Mouse (Mus musculus) adrenal gland, adult 8-10 months (tissue): ENCODE measurements around the gene Olfr867. TPM values are rescaled to one million over a fixed set of nuclear protein-coding genes. Genes with fewer than 3 reads are reported as not detected.

Source experiments
- DNase-seq: peaks from one replicate; pipeline ENCODE4 v3.0.0; 2022
- microRNA-seq, 2 experiments: library from miRNA; unstranded; fragments of <30 nt; microRNA quantifications; one replicate each; pipeline ENCODE4 v1.2.0; 2022
- total RNA-seq, 4 experiments: library from RNA; stranded (reverse); gene quantifications; 2 replicates each; pipeline ENCODE4 v1.2.4; 2022

Gene Olfr867
- not detected for total RNA-seq

GRCm38 (mm10) chr9:20057462-20057861 is at the start of gene Olfr867:
Gene Olfr867, minus strand, starts transcription at chr9:20057562.
- no peak for DNase-seq

DNA sequence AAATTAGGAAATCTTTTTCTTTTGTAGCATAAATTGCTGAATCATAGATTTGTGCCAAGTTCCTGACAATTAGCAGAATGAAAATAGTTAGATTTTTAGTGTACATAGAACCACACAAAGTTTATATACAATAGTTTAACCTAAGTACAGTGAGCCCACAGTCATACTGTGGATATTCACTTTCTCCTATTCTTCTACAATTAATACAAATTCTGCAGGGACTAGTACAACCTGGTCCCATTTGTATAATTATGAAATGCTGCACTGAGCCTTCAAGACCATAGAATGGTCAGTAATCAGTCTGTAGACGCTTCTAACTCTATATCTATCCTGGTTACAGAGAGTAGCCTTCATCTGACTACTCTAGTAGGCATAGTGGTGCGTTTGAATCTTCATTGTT is 41.0 kb upstream of the Olfr867 start, which contains the start of gene Olfr868:
Gene Olfr868 (plus strand): TSS at position 301 of the 400 bp plus-strand sequence.
- no peak for DNase-seq

GRCm38 (mm10) chr9:20073523-20074177 is 16.3 kb upstream of the Olfr867 start:
- no peak for DNase-seq

DNA sequence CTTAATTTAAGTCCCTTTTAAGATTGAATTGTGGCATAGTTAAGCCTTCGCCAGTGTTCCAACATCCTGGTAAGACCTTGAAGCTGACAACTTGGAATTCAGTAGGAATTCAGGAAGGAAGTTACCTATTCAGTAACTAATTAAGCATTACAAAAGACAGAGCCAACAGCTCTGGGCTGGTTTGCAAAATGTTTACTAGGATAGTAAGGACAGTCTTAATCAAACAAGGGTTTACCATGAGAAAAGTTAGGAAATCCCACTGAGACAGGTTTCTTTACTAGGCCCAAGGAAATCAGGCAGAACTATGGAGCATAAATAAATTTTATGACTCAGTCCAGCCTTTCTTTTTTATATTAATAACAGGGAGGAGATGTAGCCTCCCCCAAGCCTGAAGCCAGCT is 13.9 kb upstream of the Olfr867 start:
- DNase-seq, result no peak

DNA sequence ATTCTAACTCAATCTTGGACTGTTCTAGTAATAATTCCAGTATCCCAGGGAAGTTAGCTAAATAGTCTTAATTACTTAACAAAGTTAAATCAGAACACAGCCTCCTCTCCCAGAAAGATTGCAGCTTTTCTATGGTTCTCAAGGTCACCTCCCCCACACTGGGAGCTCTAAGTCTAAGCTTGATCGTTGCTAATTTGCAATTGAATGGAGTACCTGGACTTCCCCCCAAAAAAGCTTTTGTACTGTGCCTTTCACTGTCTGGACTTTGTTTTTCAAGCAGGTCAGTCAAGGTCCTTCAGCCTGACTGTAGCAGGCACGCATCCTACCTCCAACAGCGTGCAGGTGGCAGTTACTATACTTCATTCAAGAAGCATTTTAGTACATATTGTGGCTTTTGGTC is 12.9 kb upstream of the Olfr867 start:
- DNase-seq, result no peak

DNA sequence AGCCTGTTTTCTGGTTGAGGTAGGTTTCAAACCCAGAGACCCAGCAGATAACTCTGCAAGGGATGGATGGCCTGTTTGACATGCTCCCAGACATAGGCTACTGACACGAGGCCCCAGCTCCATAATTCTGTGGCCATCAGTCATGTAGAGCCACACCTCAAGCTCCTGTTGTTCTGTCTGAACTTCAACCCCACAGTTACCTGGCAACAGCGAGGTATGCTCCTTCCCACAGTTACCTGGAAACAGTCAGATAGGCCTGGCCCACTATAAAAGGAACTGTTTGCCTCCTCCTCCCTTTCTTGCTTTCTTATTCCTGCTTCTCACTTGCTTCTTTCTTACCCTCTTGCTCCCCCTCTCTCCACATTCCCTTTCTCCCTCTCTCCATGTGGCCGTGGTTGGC is 9.4 kb downstream of the Olfr867 start:
- DNase-seq, result no peak

- no peak for DNase-seq
Observed at GRCm38 (mm10) chr9:20027935-20028334, 29.4 kb downstream of the Olfr867 start, which contains the start of gene Olfr866. Gene Olfr866, minus strand, starts transcription at chr9:20028035.

Small RNA genes lying within 50 kb of the gene (microRNA-seq; reads per million reads assigned to microRNA genes)
- gene Gm26231 (0 reads per million in 2 experiments), gene Gm44395 (0 reads per million in 2 experiments)

Other genes with a start within 250 kb of the Olfr867 start
- not detected for gene Olfr860, start 207.8 kb downstream of the Olfr867 start, total RNA-seq
- not detected for gene Olfr862, start 169.6 kb downstream of the Olfr867 start, total RNA-seq
- not detected for gene Olfr77, start 140.7 kb downstream of the Olfr867 start, total RNA-seq
- not detected for gene Olfr866, start 29.5 kb downstream of the Olfr867 start, total RNA-seq
- not detected for gene Olfr868, start 41.1 kb upstream of the Olfr867 start, total RNA-seq
- not detected for gene Olfr869, start 71.4 kb upstream of the Olfr867 start, total RNA-seq
- not detected for gene Olfr870, start 116.5 kb upstream of the Olfr867 start, total RNA-seq
- not detected for gene Olfr871, start 154.6 kb upstream of the Olfr867 start, total RNA-seq
- gene Olfr872, start 179.6 kb upstream of the Olfr867 start, total RNA-seq, result not detected
- gene Olfr39, start 224.8 kb upstream of the Olfr867 start, total RNA-seq, result not detected
- gene Olfr873, start 241.0 kb upstream of the Olfr867 start, total RNA-seq, result not detected